Mouse (Mus musculus) cerebellum, adult 2 months (tissue): ENCODE measurements around the gene Pef1.

Experiments
- CTCF ChIP-seq: fragments of 200-500 bp; IDR thresholded peaks from 2 replicates; pipeline ENCODE4 v1.5.1; 2011; ENCODE audit warnings: low read depth, mild to moderate bottlenecking, control low read depth, low read length, moderate library complexity, borderline replicate concordance; ENCODE audit not compliant: insufficient read depth
- POLR2A ChIP-seq: fragments of 200-500 bp; IDR thresholded peaks from 2 replicates; pipeline ENCODE4 v1.6.1; 2011; ENCODE audit warnings: low read length, control low read depth, borderline replicate concordance; ENCODE audit not compliant: insufficient read depth

DNA sequence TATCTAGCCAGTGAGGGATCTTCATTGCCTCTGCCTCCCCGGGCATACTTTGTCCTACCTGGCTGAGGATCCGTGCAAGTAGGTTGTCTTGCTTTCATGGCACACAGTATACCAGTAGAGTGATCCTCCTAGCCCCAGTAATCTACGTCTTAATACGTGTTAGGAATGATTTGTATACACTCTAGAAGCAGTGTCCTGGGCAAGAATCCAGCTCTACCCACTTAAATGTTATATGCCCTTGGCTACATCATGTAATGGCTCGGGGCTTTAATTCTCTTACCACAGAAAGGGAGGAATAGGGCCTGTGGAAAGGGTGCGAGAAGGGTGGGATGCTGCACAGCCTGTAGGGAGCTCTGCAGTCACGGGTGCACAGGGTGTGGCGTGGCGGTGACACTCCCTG is 7.3 kb downstream of the Pef1 start:
- no peak for TF ChIP-seq CTCF
- TF ChIP-seq POLR2A = no peak
